Mouse (Mus musculus): ENCODE results near the gene Mta1.

- TF ChIP-seq CTCF (IDR thresholded peaks at IDR 0.05; ENCODE audit: extremely low read depth, insufficient read length, insufficient replicate concordance, low read depth, low read length) (no peak), POLR2A (IDR thresholded peaks at IDR 0.05; ENCODE audit: low read depth, low read length) (no peak)
These were observed 10.8 kb upstream of the Mta1 start for GRCm38 (mm10) chr12:113087276-113087675.

Data from small intestine, adult 2 months (tissue).